Mouse (Mus musculus): Measurements from ENCODE around the gene Setd4.

Setd4 gene

DNA sequence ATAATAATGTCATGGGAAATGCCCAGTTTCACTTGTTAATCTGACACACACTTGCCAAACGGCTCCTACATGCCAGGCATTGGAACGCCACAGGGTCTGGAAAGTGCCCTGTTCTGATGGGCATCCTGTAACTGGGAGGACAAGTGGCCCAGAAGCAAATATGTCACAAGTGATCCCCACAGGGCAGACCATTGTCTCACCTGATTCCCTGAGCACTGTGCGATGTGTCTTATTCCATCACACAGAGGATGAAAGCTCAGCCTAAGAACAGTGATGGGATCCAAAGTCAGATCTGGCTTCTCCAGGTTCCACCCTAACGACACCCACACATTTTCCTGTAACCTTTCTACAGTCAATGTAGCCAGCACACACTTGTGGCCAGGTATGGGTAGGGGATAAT is 58.9 kb downstream of the Setd4 start:
- no peak for DNase-seq (ENCODE audit: low read depth)

DNA sequence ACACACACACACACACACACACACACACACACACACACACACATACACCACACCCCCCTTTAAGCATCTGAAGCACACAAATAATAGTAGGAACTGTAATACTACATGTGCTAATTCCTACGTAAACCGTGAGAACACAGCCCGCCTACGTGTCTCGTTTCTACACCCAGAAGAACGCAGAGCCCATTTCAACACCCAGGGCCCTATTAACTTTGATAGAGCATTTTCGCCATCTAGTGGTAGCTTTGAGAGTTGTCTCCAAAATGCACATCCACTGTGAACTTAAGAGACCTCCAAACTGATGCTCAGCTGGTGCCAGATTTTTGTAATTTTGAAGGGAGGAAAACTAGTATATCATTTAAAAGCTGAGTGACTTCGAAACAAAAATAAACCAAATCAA is 60.2 kb downstream of the Setd4 start:
- DNase-seq (ENCODE audit: low read depth): peak; percentile 93

DNA sequence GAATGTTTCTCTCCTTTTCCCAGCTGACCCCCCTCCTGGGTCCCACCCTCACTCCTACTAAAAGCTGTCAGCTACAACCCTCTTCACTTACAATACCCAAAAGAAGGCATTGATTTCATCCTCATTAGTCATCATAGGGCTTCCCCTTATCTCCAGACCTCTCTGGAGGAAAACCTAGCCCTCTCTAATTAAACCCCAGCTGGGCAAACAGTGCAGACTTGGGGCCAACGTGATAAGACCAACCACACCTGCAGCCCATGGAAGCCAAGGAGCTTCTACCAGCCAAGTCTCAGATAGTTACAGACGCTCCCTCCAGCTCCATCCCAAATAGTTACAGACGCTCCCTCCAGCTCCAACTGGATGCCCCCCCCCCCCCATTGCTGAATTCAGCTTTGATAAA is 64.0 kb downstream of the Setd4 start:
- DNase-seq (ENCODE audit: low read depth): no peak

DNA sequence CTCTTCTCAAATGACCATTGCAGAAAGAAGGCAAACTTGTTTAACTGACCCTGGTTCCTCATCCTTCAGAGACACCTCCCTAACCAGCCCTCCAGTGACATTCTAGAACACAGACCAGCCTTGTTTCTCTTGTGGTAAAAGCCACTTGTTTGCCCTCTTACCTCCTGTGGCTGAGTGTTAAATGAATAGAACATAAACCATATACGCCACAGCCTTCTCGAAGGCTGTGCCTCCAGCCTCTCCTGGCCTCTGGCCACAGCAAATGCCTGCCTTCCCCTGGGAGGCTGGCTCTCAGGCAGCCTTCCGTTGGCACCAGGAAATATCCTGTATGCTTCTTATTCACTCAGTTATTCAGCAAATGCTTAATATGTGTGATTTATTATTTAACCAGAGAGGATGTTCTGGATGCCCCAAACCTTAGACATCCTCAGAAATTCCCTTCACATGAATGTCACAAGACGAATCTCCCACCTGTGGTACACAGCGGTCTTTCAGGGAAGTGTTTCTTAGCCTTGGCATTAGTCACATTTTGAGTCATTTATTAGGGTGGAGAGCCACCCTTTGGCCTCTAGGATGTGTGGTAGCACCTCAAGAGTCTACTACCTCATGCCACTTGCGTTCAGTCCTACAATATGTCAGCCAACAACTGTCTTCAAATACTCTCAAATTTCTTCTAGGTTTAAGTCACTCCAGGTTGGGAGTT is 68.6 kb downstream of the Setd4 start:
- DNase-seq (ENCODE audit: low read depth): no peak
